Mouse (Mus musculus) stomach, postnatal 0 days (tissue): ENCODE measurements at regions not wholly inside any gene's neighbourhood (a gene's known extent, or its start where the extent isn't known, plus 50 kb on each side); places are given as distances from the start of the nearest gene placed in this dataset.

Experiments used
- CTCF ChIP-seq: IDR thresholded peaks from 2 replicates; pipeline ENCODE4 v1.5.1; 2016; ENCODE audit warnings: antibody characterized with exemption, low read depth, mild to moderate bottlenecking, moderate library complexity
- EP300 ChIP-seq: optimal IDR thresholded peaks from 2 replicates; pipeline ENCODE3; 2016; ENCODE audit warnings: antibody characterized with exemption

DNA sequence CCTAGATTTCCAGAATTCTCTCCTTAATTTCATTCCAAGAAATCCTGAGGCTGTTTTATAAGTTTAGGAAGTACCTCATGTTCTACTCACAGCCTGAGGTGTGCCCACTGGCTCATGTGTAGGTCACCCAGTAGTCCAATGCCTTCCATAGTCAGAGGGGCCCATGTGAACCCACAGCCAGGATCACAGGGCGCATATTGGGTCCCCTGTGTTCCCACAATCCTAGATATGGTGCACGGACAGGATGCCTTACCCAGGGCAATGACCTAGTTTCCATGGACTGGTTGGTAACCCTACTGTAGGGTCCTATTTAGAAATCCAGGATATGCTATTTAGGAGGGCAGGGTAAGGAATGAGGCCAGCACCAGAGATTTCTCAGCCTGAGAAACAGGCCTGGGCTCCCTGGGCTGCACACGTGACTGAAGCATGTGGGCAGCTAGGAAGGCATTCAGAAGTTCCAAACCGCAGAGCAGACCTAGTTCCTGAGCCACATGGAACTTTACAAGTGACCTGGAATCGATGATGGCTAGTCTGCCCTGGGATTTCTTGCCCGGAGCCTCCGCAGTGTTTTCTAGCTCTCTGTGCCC is 90.5 kb downstream of the Rpl14 start:
- TF ChIP-seq CTCF: no peak
- no peak for TF ChIP-seq EP300
